Mouse (Mus musculus) embryonic stem cell, embryonic (primary cell): Measurements from ENCODE around the gene Kcna5.

ENCODE experiments used
- CTCF ChIA-PET, 4 experiments: fragments of 300-600 bp in 2 of 4; fragments of 350-600 bp in 2 of 4; sonication (Branson Sonifier 250); formaldehyde crosslinking; loops; one replicate each; lab custom pipeline; 2022; ENCODE audit warnings: inconsistent platforms in 2 of 4; lab: Charles Lee
- POLR2A ChIA-PET, 4 experiments: fragments of 300-600 bp in 2 of 4; fragments of 350-600 bp in 2 of 4; sonication (Branson Sonifier 250); formaldehyde crosslinking; loops; one replicate each; lab custom pipeline; 2022; ENCODE audit warnings: antibody characterized with exemption in 4 of 4, inconsistent platforms in 1 of 4; lab: Charles Lee

Gene Kcna5

GRCm38 (mm10) chr6:126535208-126535910 lies at the start of gene Kcna5:
Gene Kcna5, minus strand, starts transcription at chr6:126535412.
- ChIA-PET POLR2A (no interaction called here), CTCF (interaction anchor here in 3 of 4 experiments (0.6 to 1.6 kb wide), 10 partner anchors 17 to 1505 kb away, joined by 3 to 8 read pairs (median 4); no protein-coding TSS in a partner anchor)

GRCm38 (mm10) chr6:126583075-126583474 lies 47.9 kb upstream of the Kcna5 start:
- ChIA-PET CTCF (interaction anchor here (0.6 to 1.8 kb wide), 19 partner anchors 11 to 487 kb away, joined by 3 to 15 read pairs (median 3); no protein-coding TSS in a partner anchor), POLR2A (no interaction called here)

- CTCF ChIA-PET = interaction anchor here (0.6 to 2.0 kb wide), 9 partner anchors 12 to 1172 kb away, joined by 3 to 6 read pairs (median 4); no protein-coding TSS in a partner anchor
- POLR2A ChIA-PET = interaction anchor here in 2 of 4 experiments (0.6 to 1.5 kb wide), 3 partner anchors 9 to 63 kb away, joined by 3 to 5 read pairs (median 3); no protein-coding TSS in a partner anchor
Observed at GRCm38 (mm10) chr6:126581632-126582031, 46.4 kb upstream of the Kcna5 start.

GRCm38 (mm10) chr6:126580571-126580970 lies 45.4 kb upstream of the Kcna5 start:
- ChIA-PET CTCF (interaction anchor here in 3 of 4 experiments (0.8 to 2.0 kb wide), 6 partner anchors 9 to 124 kb away, joined by 3 to 6 read pairs (median 4); no protein-coding TSS in a partner anchor), POLR2A (interaction anchor here in 1 of 4 experiments (1.5 kb wide), 1 partner anchor 11 kb away, joined by 5 read pairs; no protein-coding TSS in a partner anchor)

GRCm38 (mm10) chr6:126577415-126577814 lies 42.2 kb upstream of the Kcna5 start:
- POLR2A ChIA-PET = no interaction called here
- CTCF ChIA-PET = no interaction called here

GRCm38 (mm10) chr6:126576566-126576965 lies 41.4 kb upstream of the Kcna5 start:
- CTCF ChIA-PET = interaction anchor here in 1 of 4 experiments (1.5 kb wide), 1 partner anchor 13 kb away, joined by 3 read pairs; no protein-coding TSS in a partner anchor
- POLR2A ChIA-PET = no interaction called here

GRCm38 (mm10) chr6:126574778-126575177 lies 39.6 kb upstream of the Kcna5 start:
- CTCF ChIA-PET = no interaction called here
- POLR2A ChIA-PET = no interaction called here

- ChIA-PET CTCF (no interaction called here), POLR2A (no interaction called here)
Observed at GRCm38 (mm10) chr6:126573021-126573420, 37.8 kb upstream of the Kcna5 start.

GRCm38 (mm10) chr6:126569809-126570208 lies 34.6 kb upstream of the Kcna5 start:
- POLR2A ChIA-PET = interaction anchor here in 1 of 4 experiments (0.6 to 1.6 kb wide), 2 partner anchors 12 to 99 kb away, joined by 3 to 5 read pairs; no protein-coding TSS in a partner anchor
- CTCF ChIA-PET = interaction anchor here (0.5 to 1.6 kb wide), 5 partner anchors 9 to 38 kb away, joined by 3 to 6 read pairs (median 3); no protein-coding TSS in a partner anchor

GRCm38 (mm10) chr6:126568046-126568830 lies 33.0 kb upstream of the Kcna5 start:
- POLR2A ChIA-PET = interaction anchor here in 1 of 4 experiments (1.1 kb wide), 1 partner anchor 71 kb away, joined by 4 read pairs; no protein-coding TSS in a partner anchor

GRCm38 (mm10) chr6:126567326-126567725 lies 32.1 kb upstream of the Kcna5 start:
- CTCF ChIA-PET = interaction anchor here in 2 of 4 experiments (1.2 to 1.6 kb wide), 3 partner anchors 16 to 95 kb away, joined by 3 read pairs; no protein-coding TSS in a partner anchor
- POLR2A ChIA-PET = no interaction called here

More at GRCm38 (mm10) chr6:126568046-126568830, 33.0 kb upstream of the Kcna5 start:
- CTCF ChIA-PET = interaction anchor here in 2 of 4 experiments (1.3 to 1.4 kb wide), 2 partner anchors 15 to 134 kb away, joined by 3 to 6 read pairs; no protein-coding TSS in a partner anchor

GRCm38 (mm10) chr6:126564376-126564775 lies 29.2 kb upstream of the Kcna5 start:
- CTCF ChIA-PET = interaction anchor here (0.5 to 4.6 kb wide), 47 partner anchors 8 to 1086 kb away, joined by 3 to 49 read pairs (median 4); partner anchors contain the start of genes Kcna5 (in 1 of the 4) and Kcna6 (in 1 of the 4)
- POLR2A ChIA-PET = interaction anchor here in 2 of 4 experiments (1.0 to 1.2 kb wide), 2 partner anchors 64 to 141 kb away, joined by 3 read pairs; no protein-coding TSS in a partner anchor

GRCm38 (mm10) chr6:126563898-126564297 lies 28.7 kb upstream of the Kcna5 start:
- POLR2A ChIA-PET = interaction anchor here in 1 of 4 experiments (1.0 kb wide), 1 partner anchor 141 kb away, joined by 3 read pairs; no protein-coding TSS in a partner anchor
- CTCF ChIA-PET = interaction anchor here (0.6 to 4.6 kb wide), 49 partner anchors 8 to 796 kb away, joined by 3 to 49 read pairs (median 4); partner anchors contain the start of genes Kcna5 (in 1 of the 4) and Kcna6 (in 1 of the 4)

- ChIA-PET POLR2A (interaction anchor here in 1 of 4 experiments (1.0 kb wide), 1 partner anchor 8 kb away, joined by 4 read pairs; no protein-coding TSS in a partner anchor), CTCF (interaction anchor here in 2 of 4 experiments (0.8 to 1.2 kb wide), 3 partner anchors 9 to 62 kb away, joined by 3 read pairs; no protein-coding TSS in a partner anchor)
Observed at GRCm38 (mm10) chr6:126561702-126562101, 26.5 kb upstream of the Kcna5 start.

- ChIA-PET POLR2A (interaction anchor here in 1 of 4 experiments (0.6 kb wide), 1 partner anchor 1128 kb away, joined by 3 read pairs; no protein-coding TSS in a partner anchor), CTCF (interaction anchor here in 1 of 4 experiments (1.0 kb wide), 1 partner anchor 10 kb away, joined by 3 read pairs; no protein-coding TSS in a partner anchor)
Observed at GRCm38 (mm10) chr6:126560696-126561095, 25.5 kb upstream of the Kcna5 start.

- POLR2A ChIA-PET = interaction anchor here in 1 of 4 experiments (0.7 kb wide), 1 partner anchor 659 kb away, joined by 4 read pairs; no protein-coding TSS in a partner anchor
- CTCF ChIA-PET = interaction anchor here (0.6 to 1.5 kb wide), 7 partner anchors 9 to 144 kb away, joined by 3 to 7 read pairs (median 4); no protein-coding TSS in a partner anchor
Observed at GRCm38 (mm10) chr6:126560036-126560435, 24.8 kb upstream of the Kcna5 start.

- ChIA-PET POLR2A (no interaction called here), CTCF (no interaction called here)
Observed at GRCm38 (mm10) chr6:126558276-126558675, 23.1 kb upstream of the Kcna5 start.
